Comparison of ENCODE assay signal across 20 mouse cellular contexts in genomic region chr9:91520521-91520920, GRCm38 (mm10).
DNase-seq lines count a peak whose midpoint lies in the region; ATAC-seq and TF ChIP-seq lines count a peak whose summit lies in the region.
"Had no signal": no experiment of that assay in that cellular context is flagged by ENCODE, and none has a peak within 500 bp of the region (broad histone marks: within the 10 kb centered on the region; RNA-seq: fewer than 3 reads in every experiment).

No protein-coding gene starts in this region.

- no peak for TF ChIP-seq EP300 in lung, postnatal 0 days (IDR thresholded peaks at IDR 0.05)

- no peak for TF ChIP-seq CTCF in hindbrain, postnatal 0 days (IDR thresholded peaks at IDR 0.05; ENCODE audit: low read depth)
- no peak for TF ChIP-seq CTCF in lung, postnatal 0 days (IDR thresholded peaks at IDR 0.05)
- TF ChIP-seq CTCF in thymus, adult 2 months (IDR thresholded peaks at IDR 0.05; ENCODE audit: borderline replicate concordance, control insufficient read depth, extremely low read depth, insufficient read depth, low read length, poor library complexity), result no peak

- H3K9ac ChIP-seq in hindbrain, postnatal 0 days (replicated peaks; ENCODE audit: low read length), result no peak overlapping the region
- H3K9ac ChIP-seq in hindbrain, embryonic 11.5 days (ENCODE audit: low read depth, low read length), result no peak overlapping the region
- H3K9ac ChIP-seq in forebrain, embryonic 15.5 days (replicated peaks), result no peak overlapping the region
- H3K9ac ChIP-seq in lung, postnatal 0 days (replicated peaks; ENCODE audit: low read depth), result no peak overlapping the region
- H3K9ac ChIP-seq: heart, embryonic 12.5 days; limb, embryonic 12.5 days; liver, embryonic 12.5 days had no signal

- peak overlapping the region; percentile 56; the same call in 1 of the 2 replicates for H3K27ac ChIP-seq in hindbrain, postnatal 0 days
- H3K27ac ChIP-seq in hindbrain, embryonic 11.5 days (ENCODE audit: low read depth, low read length), result no peak overlapping the region
- H3K27ac ChIP-seq in forebrain, embryonic 15.5 days (replicated peaks), result peak overlapping the region; percentile 20; the same call in 1 of the 2 replicates
- H3K27ac ChIP-seq in lung, postnatal 0 days (ENCODE audit: low read length), result no peak overlapping the region
- no peak overlapping the region for H3K27ac ChIP-seq in thymus, adult 2 months (ENCODE audit: control insufficient read depth, insufficient read depth, low read length)
- H3K27ac ChIP-seq: embryonic facial prominence, embryonic 10.5 days; limb, embryonic 12.5 days; liver, embryonic 12.5 days; stomach, postnatal 0 days had no signal

- peak; percentile 70; the same call in 1 of the 2 replicates for ATAC-seq in cerebellum, adult (ENCODE audit: insufficient number of reproducible peaks, low FRiP score, low TSS enrichment)
- peak; percentile 38; the same call in 1 of the 2 replicates for ATAC-seq in hindbrain, postnatal 0 days
- no peak for ATAC-seq in hindbrain, embryonic 11.5 days (ENCODE audit: low FRiP score)
- no peak for ATAC-seq in forebrain, embryonic 15.5 days (replicated peaks)
- ATAC-seq in lung, postnatal 0 days, result no peak
- ATAC-seq: liver, embryonic 12.5 days had no signal

- H3K9me3 ChIP-seq in hindbrain, postnatal 0 days (ENCODE audit: low read length), result no peaks in the 10 kb centered on the region
- H3K9me3 ChIP-seq in hindbrain, embryonic 11.5 days (ENCODE audit: control insufficient read depth, low read length), result no peaks in the 10 kb centered on the region
- no peaks in the 10 kb centered on the region for H3K9me3 ChIP-seq in forebrain, embryonic 15.5 days
- no peaks in the 10 kb centered on the region for H3K9me3 ChIP-seq in lung, postnatal 0 days (ENCODE audit: low read length)
- H3K9me3 ChIP-seq: embryonic facial prominence, embryonic 10.5 days; heart, embryonic 12.5 days; limb, embryonic 12.5 days; liver, embryonic 12.5 days had no signal

- DNase-seq in cerebellum, adult 11 months, result no peak
- DNase-seq in hindbrain, postnatal 0 days (ENCODE audit: low spot score), result no peak
- no peak for DNase-seq in hindbrain, embryonic 11.5 days (ENCODE audit: low spot score)
- peak; percentile 20 for DNase-seq in cerebellum, adult 8-10 months
- DNase-seq in lung, postnatal 0 days (ENCODE audit: low spot score), result no peak
- DNase-seq in thymus, adult 2 months, result no peak
- DNase-seq: adrenal gland, postnatal 10 days; heart, postnatal 14 days; kidney, adult 11 months; lung, adult 2 months; lung, postnatal 36 days; right cerebral cortex, postnatal 14 days had no signal

- no peak overlapping the region for H3K4me3 ChIP-seq in hindbrain, postnatal 0 days (ENCODE audit: low read length)
- no peak overlapping the region for H3K4me3 ChIP-seq in hindbrain, embryonic 11.5 days (ENCODE audit: low read depth, low read length)
- H3K4me3 ChIP-seq in forebrain, embryonic 15.5 days, result no peak overlapping the region
- H3K4me3 ChIP-seq in lung, postnatal 0 days (ENCODE audit: low read depth, low read length), result no peak overlapping the region
- H3K4me3 ChIP-seq in thymus, adult 2 months (ENCODE audit: control insufficient read depth, insufficient read depth, low read length), result no peak overlapping the region
- H3K4me3 ChIP-seq: embryonic facial prominence, embryonic 10.5 days; heart, embryonic 12.5 days; limb, embryonic 12.5 days; liver, embryonic 12.5 days; myocyte had no signal

- peaks cover 3% of the 10 kb centered on the region; the same call in 1 of the 2 replicates for H3K4me1 ChIP-seq in hindbrain, postnatal 0 days (ENCODE audit: insufficient read depth, low read length)
- no peaks in the 10 kb centered on the region for H3K4me1 ChIP-seq in hindbrain, embryonic 11.5 days (replicated peaks; ENCODE audit: control insufficient read depth, insufficient read depth, low read length)
- no peaks in the 10 kb centered on the region for H3K4me1 ChIP-seq in forebrain, embryonic 15.5 days
- no peaks in the 10 kb centered on the region for H3K4me1 ChIP-seq in lung, postnatal 0 days (ENCODE audit: insufficient read depth, low read depth, low read length)
- H3K4me1 ChIP-seq in thymus, adult 2 months (replicated peaks; ENCODE audit: control insufficient read depth, insufficient read depth, low read length), result no peaks in the 10 kb centered on the region
- H3K4me1 ChIP-seq: embryonic facial prominence, embryonic 10.5 days; heart, embryonic 12.5 days; limb, embryonic 12.5 days; liver, embryonic 12.5 days had no signal

- no peaks in the 10 kb centered on the region for H3K27me3 ChIP-seq in hindbrain, postnatal 0 days (ENCODE audit: insufficient read depth, low read length)
- no peaks in the 10 kb centered on the region for H3K27me3 ChIP-seq in hindbrain, embryonic 11.5 days (ENCODE audit: control insufficient read depth, insufficient read depth, low read length)
- H3K27me3 ChIP-seq in forebrain, embryonic 15.5 days, result no peaks in the 10 kb centered on the region
- no peaks in the 10 kb centered on the region for H3K27me3 ChIP-seq in lung, postnatal 0 days (replicated peaks; ENCODE audit: insufficient read depth, low read length)
- no peaks in the 10 kb centered on the region for H3K27me3 ChIP-seq in thymus, adult 2 months (ENCODE audit: control insufficient read depth, insufficient read depth, low read length)
- H3K27me3 ChIP-seq: heart, embryonic 12.5 days; limb, embryonic 12.5 days; liver, embryonic 12.5 days had no signal

- no peaks in the 10 kb centered on the region for H3K36me3 ChIP-seq in hindbrain, postnatal 0 days (ENCODE audit: insufficient read depth, low read length)
- H3K36me3 ChIP-seq in hindbrain, embryonic 11.5 days (ENCODE audit: control insufficient read depth, insufficient read depth, low read length), result no peaks in the 10 kb centered on the region
- H3K36me3 ChIP-seq in forebrain, embryonic 15.5 days, result no peaks in the 10 kb centered on the region
- no peaks in the 10 kb centered on the region for H3K36me3 ChIP-seq in lung, postnatal 0 days (ENCODE audit: insufficient read depth, low read length)
- no peaks in the 10 kb centered on the region for H3K36me3 ChIP-seq in thymus, adult 2 months (ENCODE audit: control insufficient read depth, insufficient read depth, low read length)
- H3K36me3 ChIP-seq: embryonic facial prominence, embryonic 10.5 days; heart, embryonic 12.5 days; limb, embryonic 12.5 days; liver, embryonic 12.5 days had no signal

- TF ChIP-seq POLR2A in thymus, adult 2 months (IDR thresholded peaks at IDR 0.05; ENCODE audit: control insufficient read depth, extremely low read depth, insufficient read depth, low read length, poor library complexity), result no peak

- WGBS in hindbrain, postnatal 0 days, result 21% methylated on average over 3 of the region's 3 CpGs
- WGBS in hindbrain, embryonic 11.5 days, result 42% methylated on average over 3 of the region's 3 CpGs
- WGBS in forebrain, embryonic 15.5 days, result 27% methylated on average over 3 of the region's 3 CpGs
- WGBS in lung, postnatal 0 days, result 24% methylated on average over 3 of the region's 3 CpGs
- 60% methylated on average over 3 of the region's 3 CpGs for WGBS in thymus, adult 2 months

- H3K4me2 ChIP-seq in hindbrain, postnatal 0 days (ENCODE audit: low read depth, low read length), result no peak overlapping the region
- no peak overlapping the region for H3K4me2 ChIP-seq in hindbrain, embryonic 11.5 days (replicated peaks; ENCODE audit: low read depth, low read length)
- H3K4me2 ChIP-seq in forebrain, embryonic 15.5 days (replicated peaks), result no peak overlapping the region
- no peak overlapping the region for H3K4me2 ChIP-seq in lung, postnatal 0 days (replicated peaks; ENCODE audit: low read depth, low read length)
- H3K4me2 ChIP-seq: heart, embryonic 12.5 days; limb, embryonic 12.5 days; liver, embryonic 12.5 days had no signal

Comparison
In these comparisons a context has a peak if more than half of its experiments do, and no peak if none do; other contexts are left out.
1. ATAC-seq: peak in cerebellum, adult (single experiment) and hindbrain, postnatal 0 days (single experiment); none in hindbrain, embryonic 11.5 days (single experiment), forebrain, embryonic 15.5 days (single experiment) and lung, postnatal 0 days (single experiment).
2. H3K27ac ChIP-seq: peak in hindbrain, postnatal 0 days (single experiment) and forebrain, embryonic 15.5 days (single experiment); none in hindbrain, embryonic 11.5 days (single experiment), lung, postnatal 0 days (single experiment) and thymus, adult 2 months (single experiment).